Comparison of ENCODE assay signal across 23 mouse cellular contexts in genomic region chr12:29297984-29298383, GRCm38 (mm10).
"Had no signal": no experiment of that assay in that cellular context is flagged by ENCODE, and none has a peak within 500 bp of the region (broad histone marks: within the 10 kb centered on the region; RNA-seq: fewer than 3 reads in every experiment).

No protein-coding gene starts in this region.

- H3K27ac ChIP-seq: gastrocnemius, adult 2 months; heart, adult 2 months; hindbrain, embryonic 10.5 days; hindbrain, embryonic 12.5 days; hindbrain, embryonic 14.5 days; intestine, embryonic 15.5 days; layer of hippocampus, adult 2 months; left cerebral cortex, adult 2 months; limb, embryonic 10.5 days; limb, embryonic 12.5 days; liver, embryonic 13.5 days; liver, embryonic 15.5 days had no signal

- H3K9me3 ChIP-seq: heart, embryonic 12.5 days; hindbrain, embryonic 10.5 days; hindbrain, embryonic 12.5 days; intestine, embryonic 15.5 days; limb, embryonic 10.5 days; limb, embryonic 12.5 days; liver, embryonic 13.5 days; liver, embryonic 15.5 days had no signal

- H3K36me3 ChIP-seq: heart, embryonic 12.5 days; hindbrain, embryonic 10.5 days; hindbrain, embryonic 12.5 days; intestine, embryonic 15.5 days; limb, embryonic 10.5 days; limb, embryonic 12.5 days; liver, embryonic 13.5 days; liver, embryonic 15.5 days had no signal

- H3K4me1 ChIP-seq: heart, embryonic 12.5 days; hindbrain, embryonic 10.5 days; hindbrain, embryonic 12.5 days; intestine, embryonic 15.5 days; limb, embryonic 10.5 days; liver, embryonic 13.5 days; liver, embryonic 15.5 days had no signal

- H3K27me3 ChIP-seq: hindbrain, embryonic 12.5 days; intestine, embryonic 15.5 days; limb, embryonic 12.5 days; liver, embryonic 13.5 days; liver, embryonic 15.5 days had no signal

- DNase-seq: gastrocnemius, adult 2 months; gastrocnemius, postnatal 10 days; gastrocnemius, postnatal 25 days; heart, adult 2 months; heart, postnatal 10 days; heart, postnatal 4 days; kidney, adult 18-20 months; kidney, adult 8-10 months; kidney, postnatal 10 days; kidney, postnatal 25 days; kidney, postnatal 4 days; liver; liver, embryonic 13.5 days had no signal

- H3K4me3 ChIP-seq: gastrocnemius, adult 2 months; heart, adult 2 months; heart, embryonic 12.5 days; hindbrain, embryonic 10.5 days; hindbrain, embryonic 12.5 days; intestine, embryonic 15.5 days; layer of hippocampus, adult 2 months; left cerebral cortex, adult 2 months; limb, embryonic 10.5 days; limb, embryonic 12.5 days; liver, embryonic 13.5 days; liver, embryonic 15.5 days had no signal
